Mouse (Mus musculus) urinary bladder, adult 2 months (tissue): ENCODE measurements around the gene Rapgef5. TPM values are rescaled to one million over a fixed set of nuclear protein-coding genes. Genes with fewer than 3 reads are reported as not detected.
"Not testable (repeated sequence)": the region's sequence is repeated elsewhere in the genome, so short reads cannot be mapped to it uniquely, and the experiment has no call there.

ENCODE experiments used
- DNase-seq: peaks from one replicate; pipeline ENCODE4 v3.0.0; 2022; ENCODE audit warnings: low spot score
- polyA plus RNA-seq: library from polyadenylated mRNA; depleted of rRNA; stranded (reverse); fragments of >200 nt; gene quantifications from 2 replicates; pipeline ENCODE4 v1.2.3, GENCODE M21; 2012

Gene Rapgef5
- polyA plus RNA-seq, 1 experiment = 10.9 TPM

DNA sequence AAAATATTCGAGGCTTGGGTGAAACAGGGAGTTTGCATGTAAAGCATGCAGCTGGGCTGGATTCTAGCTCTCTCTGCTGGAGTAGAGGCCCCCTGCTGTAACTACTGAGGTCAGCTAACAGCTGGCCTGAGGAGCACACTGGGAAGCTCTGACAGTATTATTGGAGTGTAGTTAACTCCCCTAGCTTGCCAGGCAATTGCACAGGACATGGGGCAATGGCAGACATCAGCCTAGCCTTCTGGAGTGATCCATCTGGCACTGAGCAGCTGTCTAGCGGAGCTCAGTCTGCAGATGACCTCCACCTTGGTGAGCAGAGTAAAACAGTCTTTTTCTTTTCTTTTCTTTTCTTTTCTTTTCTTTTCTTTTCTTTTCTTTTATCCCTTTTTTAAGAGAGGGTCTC is 253.9 kb downstream of the Rapgef5 start:
- no peak for DNase-seq

- DNase-seq = no peak
These were observed 254.9 kb downstream of the Rapgef5 start for GRCm38 (mm10) chr12:117771156-117771555.

GRCm38 (mm10) chr12:117772638-117773037 is 256.4 kb downstream of the Rapgef5 start:
- DNase-seq = no peak

DNA sequence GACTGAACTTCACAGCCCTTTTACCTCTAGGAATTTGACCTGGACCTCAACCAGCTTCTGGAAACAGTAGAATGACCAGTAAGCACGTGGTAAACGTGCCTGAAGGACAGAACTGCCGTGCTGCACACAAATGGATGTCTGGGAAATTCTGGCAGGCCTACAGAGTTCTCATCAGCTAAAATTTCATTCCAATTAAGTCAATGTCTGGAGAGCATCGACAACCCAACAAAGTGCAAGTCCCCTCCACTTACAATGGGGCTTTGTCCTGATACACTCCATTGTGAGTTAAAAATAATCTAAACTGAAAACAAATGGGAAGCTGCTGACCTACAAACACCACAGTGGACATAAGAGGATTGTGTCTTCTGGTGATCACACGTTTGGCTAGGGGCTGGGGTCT is 260.6 kb downstream of the Rapgef5 start:
- DNase-seq = no peak

GRCm38 (mm10) chr12:117781360-117781759 is 265.1 kb downstream of the Rapgef5 start:
- DNase-seq = no peak

DNA sequence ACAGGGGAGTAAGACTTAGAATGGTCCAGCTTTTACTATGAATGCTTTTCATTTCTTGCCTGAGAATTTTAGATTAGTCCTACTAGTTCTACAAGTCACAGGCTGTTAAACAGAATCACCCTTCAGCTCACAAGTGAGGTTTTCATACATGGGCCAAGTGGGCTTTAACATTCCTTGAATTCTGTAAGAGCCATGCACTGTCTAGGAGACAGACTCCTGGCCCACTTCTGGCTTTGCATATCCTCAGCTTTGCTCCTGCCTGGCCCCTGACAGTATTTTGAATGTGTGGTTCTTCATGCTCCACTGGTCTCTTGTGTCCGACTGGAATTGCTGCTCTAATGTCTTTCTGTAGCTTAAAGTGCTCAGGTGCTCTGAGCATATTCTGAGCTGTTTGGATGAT is 267.1 kb downstream of the Rapgef5 start:
- no peak for DNase-seq

DNA sequence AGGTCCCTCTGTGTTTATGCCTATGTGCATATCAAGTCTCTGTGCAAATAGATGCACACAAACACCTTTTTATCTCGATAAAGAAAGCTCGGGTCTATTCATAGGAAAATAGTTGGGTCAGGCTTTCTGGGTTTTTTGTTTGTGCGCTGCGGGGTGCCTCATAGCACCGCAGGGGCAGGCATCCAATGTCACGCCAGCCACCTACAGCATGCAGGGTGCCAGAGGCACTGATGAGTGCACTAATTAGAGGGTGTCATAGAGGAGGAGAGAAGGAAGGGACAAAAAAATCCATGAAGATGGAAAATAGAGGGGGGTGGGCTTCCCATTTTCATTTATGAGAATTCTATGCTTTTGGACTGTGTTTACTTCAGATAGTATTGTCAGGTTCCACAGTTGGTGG is 270.3 kb downstream of the Rapgef5 start:
- DNase-seq = no peak

- no peak for DNase-seq
These were observed 272.3 kb downstream of the Rapgef5 start for GRCm38 (mm10) chr12:117788513-117789011.

DNA sequence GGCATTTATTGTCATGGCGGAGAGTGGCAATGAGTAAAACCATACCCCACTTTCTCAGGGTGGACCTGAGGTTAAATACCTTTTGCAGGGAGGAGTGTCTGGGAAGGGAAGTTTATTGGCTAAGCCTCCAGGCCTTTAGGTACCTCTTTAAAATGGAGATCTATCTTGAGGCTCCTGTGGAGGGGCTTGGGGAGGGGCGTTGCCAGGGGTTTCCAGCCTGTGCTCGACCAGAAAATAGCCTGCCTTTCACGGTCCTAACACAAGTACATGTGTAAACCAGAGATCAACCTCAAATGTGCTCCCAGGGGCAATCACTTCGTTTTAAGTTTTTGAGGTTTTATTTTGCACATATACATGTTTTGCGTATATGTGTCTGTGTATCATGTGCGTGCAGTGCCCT is 272.7 kb downstream of the Rapgef5 start:
- DNase-seq = no peak

DNA sequence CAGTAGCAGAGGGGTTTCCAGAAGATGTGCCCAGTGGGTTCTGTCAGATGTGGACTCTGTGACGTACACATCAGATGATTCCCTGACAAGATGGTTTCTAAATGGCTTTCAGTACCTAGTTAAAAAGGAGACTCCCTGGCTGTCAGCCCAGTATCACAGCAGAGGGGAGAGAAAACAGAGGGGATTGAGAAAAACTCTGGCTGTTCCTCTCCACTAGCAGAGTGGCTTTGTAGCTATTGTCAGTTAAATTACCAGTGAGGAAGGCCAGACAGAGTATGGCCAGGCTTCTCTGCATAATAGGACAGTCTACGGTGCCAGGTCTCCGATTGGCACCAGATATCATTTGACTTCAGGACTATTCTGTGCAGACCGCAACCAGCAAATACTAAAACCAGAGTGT is 279.0 kb downstream of the Rapgef5 start:
- no peak for DNase-seq

DNA sequence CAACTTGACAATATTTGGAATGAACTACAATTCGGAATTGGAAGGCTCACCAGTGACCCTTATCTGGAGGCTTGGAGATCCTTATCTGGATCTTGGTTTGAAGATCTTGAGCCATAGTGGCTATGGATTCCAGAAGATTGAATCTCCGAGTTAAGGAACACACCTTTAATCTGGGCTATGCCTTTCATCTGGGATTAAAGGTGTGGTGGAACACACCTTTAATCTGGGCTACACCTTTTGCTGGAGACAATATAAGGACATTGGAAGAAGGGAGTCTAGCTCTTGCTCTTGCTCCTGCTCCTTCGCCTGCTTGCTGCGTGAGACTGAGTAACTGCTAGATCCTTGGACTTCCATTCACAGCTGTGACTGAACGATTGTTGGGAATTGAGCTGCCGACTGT is 287.7 kb downstream of the Rapgef5 start, which contains the start of gene Cdca7l:
Gene Cdca7l (plus strand): TSS at position 301 of the 400 bp plus-strand sequence.
- DNase-seq = not testable (repeated sequence)

- no peak for DNase-seq
These were observed 289.3 kb downstream of the Rapgef5 start for GRCm38 (mm10) chr12:117805576-117805975.

DNA sequence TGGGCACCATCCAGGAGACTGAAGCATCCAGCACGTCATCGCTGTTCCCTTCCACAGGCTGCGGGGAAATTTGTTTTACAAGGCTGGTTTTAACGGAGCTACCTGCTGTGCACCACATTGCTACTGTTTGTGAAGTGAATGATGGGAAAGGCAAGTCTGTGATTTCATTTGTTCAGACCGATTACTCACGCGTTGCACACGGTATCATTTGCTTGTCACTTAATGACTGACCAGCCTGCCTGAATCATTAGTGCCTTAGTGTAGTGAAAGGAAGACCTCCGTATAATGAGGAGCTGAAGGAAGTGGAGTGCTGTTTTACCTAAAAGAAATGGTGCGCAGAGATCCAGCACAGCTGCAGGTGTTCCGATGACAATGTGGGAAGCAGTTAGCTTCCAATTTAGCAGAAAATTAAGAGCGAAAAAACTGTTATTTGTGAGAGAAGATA is 289.8 kb downstream of the Rapgef5 start:
- no peak for DNase-seq

DNA sequence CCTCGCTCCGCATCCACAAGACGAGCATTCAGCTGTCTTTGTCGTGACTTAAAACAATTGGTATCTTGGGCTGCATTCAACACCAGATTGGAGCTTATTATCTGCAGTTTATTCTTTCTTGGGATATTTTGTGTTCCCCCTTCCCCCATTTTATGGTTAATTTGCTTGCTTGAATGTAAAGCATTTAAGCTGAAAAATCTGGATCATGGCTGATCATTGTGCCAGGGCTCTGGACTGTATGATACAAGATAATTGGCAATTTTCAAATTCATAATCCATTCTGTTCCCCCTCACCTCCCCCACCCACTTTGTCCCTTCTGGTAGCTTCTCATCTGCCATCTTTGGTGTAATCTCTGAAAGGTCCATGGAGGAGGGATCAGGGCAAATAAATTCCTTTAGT is 290.2 kb downstream of the Rapgef5 start:
- DNase-seq = no peak

DNA sequence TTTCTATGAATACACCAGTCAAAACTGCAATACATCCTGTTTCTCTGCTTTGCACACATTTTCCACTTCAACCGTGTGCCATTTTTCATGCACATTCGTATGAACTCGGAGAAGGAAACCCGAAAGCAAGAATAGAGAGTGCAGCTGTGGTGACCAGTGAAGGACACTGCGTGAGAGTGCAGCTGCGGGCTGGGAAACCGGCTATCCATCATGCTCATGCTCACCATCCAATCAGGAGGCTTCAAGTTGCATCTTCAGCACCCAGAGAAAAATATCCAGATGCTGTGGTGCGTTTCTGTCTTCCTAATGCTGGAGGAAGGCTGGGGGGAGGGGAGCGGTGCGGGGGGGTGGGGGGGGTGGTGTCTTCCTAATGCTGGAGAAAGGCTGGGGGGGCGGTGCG is 291.4 kb downstream of the Rapgef5 start:
- no peak for DNase-seq

- DNase-seq = no peak
These were observed 292.4 kb downstream of the Rapgef5 start for GRCm38 (mm10) chr12:117808355-117809326.
